Mouse (Mus musculus): ENCODE data around the gene Surf4. TPM values are rescaled to one million over a fixed set of nuclear protein-coding genes. Genes with fewer than 3 reads are reported as not detected.
"Not testable (repeated sequence)": the region's sequence is repeated elsewhere in the genome, so short reads cannot be mapped to it uniquely, and the experiment has no call there.

The Surf4 gene
- total RNA-seq, 2 experiments from 2014 or later = 129 to 195 TPM

- peak in 1 of 2 experiments; percentile 1 for DNase-seq (ENCODE audit: low spot score in 2 of 2)
Observed at GRCm38 (mm10) chr2:26905936-26906335, 27.8 kb downstream of the Surf4 start.

GRCm38 (mm10) chr2:26903311-26903710, 30.4 kb downstream of the Surf4 start:
- DNase-seq (ENCODE audit: low spot score in 2 of 2) = no peak

GRCm38 (mm10) chr2:26902467-26903220, 31.1 kb downstream of the Surf4 start, which contains the start of gene Surf6:
Surf6 (minus strand) TSS chr2:26902879.
- peak; percentile 90 to 94 for DNase-seq (ENCODE audit: low spot score in 2 of 2)

DNA sequence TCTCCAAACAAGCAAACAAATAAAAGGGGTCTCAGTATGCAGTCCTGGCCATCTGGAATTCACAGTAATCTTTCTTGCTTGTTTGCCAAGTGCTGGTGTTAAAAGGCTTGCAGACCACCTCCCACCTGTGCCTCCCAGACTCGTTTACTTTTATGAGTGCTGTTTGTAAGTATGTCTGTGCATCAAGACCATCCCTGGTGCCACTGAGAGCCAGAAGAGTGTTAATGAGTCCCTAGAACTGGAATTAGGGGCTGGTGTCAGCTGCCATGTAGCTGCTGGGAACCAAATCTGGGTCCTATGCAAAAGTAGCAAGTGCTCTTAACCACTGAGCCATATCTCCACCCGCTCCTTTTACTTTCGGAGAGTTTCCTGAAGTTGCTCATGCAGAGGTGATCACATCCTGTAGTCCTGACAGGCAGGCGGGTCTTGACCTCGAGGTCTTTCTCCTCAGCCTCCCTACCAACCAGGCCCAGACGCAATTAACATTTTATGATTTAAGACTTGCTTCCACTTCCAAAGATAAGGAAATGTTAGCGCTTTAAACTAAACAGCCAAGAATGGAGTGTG, 31.8 kb downstream of the Surf4 start:
- DNase-seq (ENCODE audit: low spot score in 2 of 2) = peak in 1 of 2 experiments; percentile 2

DNA sequence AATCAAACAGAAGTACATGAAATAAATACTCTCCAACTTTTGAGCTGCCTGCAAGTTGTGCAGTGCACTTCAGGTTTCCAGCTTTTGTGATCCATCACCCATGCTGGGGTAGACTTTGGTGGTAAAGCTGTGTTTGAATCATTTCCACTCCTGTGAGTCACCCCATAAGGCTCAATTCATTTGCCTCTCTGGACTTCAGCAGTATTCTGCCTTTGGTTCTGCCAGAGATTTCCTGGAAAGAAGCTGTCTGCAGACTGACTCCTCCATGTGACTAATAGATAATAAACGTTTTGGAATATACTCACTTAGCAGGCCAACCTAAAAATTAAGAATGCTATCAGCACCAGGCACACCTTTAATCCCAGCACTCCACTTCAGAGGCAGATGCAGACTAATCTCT, 33.0 kb downstream of the Surf4 start:
- DNase-seq (ENCODE audit: low spot score in 2 of 2) = peak in 1 of 2 experiments; percentile 1

DNA sequence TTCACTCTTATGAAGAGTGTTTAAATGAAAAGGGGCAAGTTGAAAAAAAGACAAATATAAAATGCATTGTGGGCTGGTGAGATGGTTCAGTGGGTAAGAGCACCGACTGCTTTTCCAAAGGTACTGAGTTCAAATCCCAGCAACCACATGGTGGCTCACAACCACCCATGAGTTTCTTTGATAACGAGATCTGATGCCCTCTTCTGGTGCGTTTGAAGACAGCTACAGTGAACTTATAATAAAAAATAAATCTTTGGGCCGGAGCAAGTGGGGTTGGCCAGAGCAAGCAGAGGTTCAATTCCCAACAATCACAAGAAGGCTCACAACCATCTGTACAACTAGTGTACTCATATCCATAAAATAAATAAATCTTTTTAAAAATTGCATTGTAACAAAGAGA, 37.8 kb downstream of the Surf4 start:
- no peak for DNase-seq (ENCODE audit: low spot score in 2 of 2)

DNA sequence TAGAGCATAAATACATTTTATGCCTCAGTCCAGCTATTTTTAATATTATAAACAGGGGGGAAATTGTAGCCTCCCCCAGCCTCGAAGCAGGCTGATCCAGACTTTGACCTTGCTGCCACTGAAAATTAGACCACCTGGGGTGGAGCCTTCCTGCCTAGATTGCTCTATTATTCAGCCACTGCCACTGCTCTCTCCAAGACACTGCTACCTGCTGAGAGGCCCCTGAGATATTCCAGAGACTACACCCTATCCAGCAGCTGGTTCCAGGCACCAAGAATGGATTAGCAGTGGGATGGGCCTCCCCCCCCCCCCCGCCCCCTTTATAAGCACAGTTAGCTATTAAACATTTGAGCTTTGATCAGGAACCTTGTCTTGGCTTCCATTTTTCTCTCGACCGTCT, 47.6 kb downstream of the Surf4 start:
- not testable (repeated sequence) for DNase-seq (ENCODE audit: low spot score in 2 of 2)

DNA sequence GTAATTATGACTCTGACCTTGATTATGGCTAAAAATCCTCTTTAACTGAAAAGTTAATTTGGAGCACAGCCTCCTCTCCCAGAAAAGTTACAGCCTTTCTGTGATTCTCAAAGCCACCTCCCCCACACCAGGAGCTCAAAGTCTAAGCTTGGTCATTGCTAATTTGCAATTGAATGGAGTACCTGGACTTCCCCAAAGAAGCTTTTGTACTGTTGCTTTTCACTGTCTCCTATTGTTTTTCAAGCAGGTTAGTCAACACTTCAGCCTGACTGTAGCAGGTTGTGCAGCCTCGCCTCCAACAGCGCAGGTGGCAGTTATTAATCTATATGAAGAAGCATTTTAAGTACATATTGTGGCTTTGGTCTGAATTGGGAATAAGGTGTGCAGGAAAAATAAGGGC, 48.2 kb downstream of the Surf4 start:
- not testable (repeated sequence) for DNase-seq (ENCODE audit: low spot score in 2 of 2)

DNA sequence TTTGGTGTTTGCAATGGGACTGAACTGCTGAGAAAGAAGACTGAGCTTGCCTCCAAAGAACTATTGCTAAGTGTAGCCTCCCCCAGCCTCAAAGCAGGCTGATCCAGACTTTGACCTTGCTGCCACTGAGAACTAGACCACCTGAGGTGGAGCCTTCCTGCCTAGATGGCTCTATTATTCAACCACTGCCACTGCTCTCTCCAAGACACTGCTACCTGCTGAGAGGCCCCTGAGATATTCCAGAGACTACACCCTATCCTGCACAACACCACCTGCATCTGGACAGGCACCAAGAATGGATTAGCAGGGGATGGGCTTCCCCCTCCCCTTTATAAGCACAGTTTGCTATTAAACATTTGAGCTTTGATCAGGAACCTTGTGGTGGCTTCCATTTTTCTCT, 55.2 kb downstream of the Surf4 start:
- DNase-seq (ENCODE audit: low spot score in 2 of 2) = no peak

DNA sequence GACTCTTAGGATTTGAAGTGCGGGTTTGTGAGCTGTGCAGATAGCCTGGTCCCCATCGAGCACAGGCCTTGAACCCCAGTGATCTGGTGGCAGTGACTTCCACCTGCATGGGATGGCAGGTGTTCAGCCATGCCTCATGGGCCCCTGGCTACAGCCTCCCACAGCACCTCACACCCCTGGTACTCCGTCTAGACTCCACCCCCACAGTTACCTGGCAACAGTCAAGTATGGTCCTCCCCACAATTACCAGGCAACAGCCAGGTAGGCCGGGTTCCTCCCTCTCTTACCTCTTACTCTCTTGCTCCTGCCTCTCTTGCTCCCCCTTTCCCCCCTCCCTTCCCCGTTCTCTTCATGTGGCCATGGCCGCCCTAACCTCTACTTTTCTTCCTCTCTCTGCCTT, 63.1 kb downstream of the Surf4 start:
- DNase-seq (ENCODE audit: low spot score in 2 of 2) = no peak

Other genes with a start within 250 kb of the Surf4 start
- gene Abo, start 68.9 kb downstream of the Surf4 start, total RNA-seq (2021) = not detected
- gene Surf6, start 31.0 kb downstream of the Surf4 start, total RNA-seq (2021) = 10 to 100 TPM; 25.9 to 35.5 TPM
- gene Med22, start 23.3 kb downstream of the Surf4 start, total RNA-seq (2021) = 10 to 100 TPM; 49.6 to 51.7 TPM
- gene Rpl7a, start 23.2 kb downstream of the Surf4 start, total RNA-seq (2021) = 100 to 1,000 TPM; 490 to 502 TPM
- 10 to 100 TPM; 38.8 to 43.5 TPM for gene Surf2, start 17.6 kb downstream of the Surf4 start, total RNA-seq (2021)
- gene Surf1, start 17.4 kb downstream of the Surf4 start, total RNA-seq (2021) = 100 to 1,000 TPM; 108 to 115 TPM
- under 1 TPM; 0.19 to 0.63 TPM for gene Stkld1, start 119 bp upstream of the Surf4 start, total RNA-seq (2021)
- gene Rexo4, start 30.5 kb upstream of the Surf4 start, total RNA-seq (2021) = 10 to 100 TPM; 38.5 to 41.3 TPM
- not detected for gene Adamts13, start 39.5 kb upstream of the Surf4 start, total RNA-seq (2021)
- gene Cacfd1, start 76.0 kb upstream of the Surf4 start, total RNA-seq (2021) = 10 to 100 TPM; 46.9 to 62.8 TPM
- 1 to 10 TPM in 1 of 2 experiments, under 1 TPM in 1; 0.33 to 1.1 TPM for gene Slc2a6, start 94.1 kb upstream of the Surf4 start, total RNA-seq (2021)
- gene Mymk, start 138.3 kb upstream of the Surf4 start, total RNA-seq (2021) = not detected
- 10 to 100 TPM; 20.4 to 23.7 TPM for gene Adamtsl2, start 145.5 kb upstream of the Surf4 start, total RNA-seq (2021)
- 1 to 10 TPM; 2.4 to 2.9 TPM for gene Fam163b, start 208.6 kb upstream of the Surf4 start, total RNA-seq (2021)
- gene Dbh, start 231.3 kb upstream of the Surf4 start, total RNA-seq (2021) = 100 to 1,000 TPM; 311 to 388 TPM

All from adrenal gland, adult 18-20 months (tissue).